Mouse (Mus musculus) midbrain, embryonic 12.5 days (tissue): ENCODE measurements at regions not wholly inside any gene's neighbourhood (a gene's known extent, or its start where the extent isn't known, plus 50 kb on each side); places are given as distances from the start of the nearest gene placed in this dataset.
A peak's percentile ranks its signal among the peaks of the same experiment; 100 is the strongest.

Source experiments
- ATAC-seq: fragments of 200-750 bp; cut with Nextera tagmentation; 2 replicates; pipeline ENCODE4 v1.8.0; 2017; ENCODE audit warnings: low read depth, moderate TSS enrichment, moderate library complexity; ENCODE audit not compliant: low FRiP score
- H3K27ac ChIP-seq: fragments of 300-500 bp; sonication (generic); replicated peaks from 2 replicates; pipeline ENCODE4 v1.5.1; 2016; ENCODE audit warnings: mild to moderate bottlenecking
- H3K27me3 ChIP-seq: fragments of 300-500 bp; sonication (generic); 2 replicates; pipeline ENCODE4 v1.6.1; 2016; ENCODE audit warnings: mild to moderate bottlenecking
- H3K36me3 ChIP-seq: fragments of 300-500 bp; sonication (generic); 2 replicates; pipeline ENCODE4 v1.6.1; 2016
- H3K4me1 ChIP-seq: fragments of 300-500 bp; sonication (generic); 2 replicates; pipeline ENCODE4 v1.6.1; 2016
- H3K4me2 ChIP-seq: fragments of 300-500 bp; sonication (generic); replicated peaks from 2 replicates; pipeline ENCODE4 v1.6.1; 2016; ENCODE audit warnings: mild to moderate bottlenecking, moderate library complexity
- H3K4me3 ChIP-seq: fragments of 300-500 bp; sonication (generic); 2 replicates; pipeline ENCODE4 v1.5.1; 2016; ENCODE audit warnings: mild to moderate bottlenecking
- H3K9ac ChIP-seq: fragments of 300-500 bp; sonication (generic); replicated peaks from 2 replicates; pipeline ENCODE4 v1.6.1; 2016; ENCODE audit warnings: mild to moderate bottlenecking, moderate library complexity
- H3K9me3 ChIP-seq: fragments of 300-500 bp; sonication (generic); 2 replicates; pipeline ENCODE4 v1.6.1; 2016; ENCODE audit warnings: mild to moderate bottlenecking
- WGBS: fragments of 180-500 bp; shearing (Covaris S2); methylation state at CpG from one replicate; pipeline ENCODE4 v1.1.7; 2016; 5-methylcytosine and 5-hydroxymethylcytosine counted together

DNA sequence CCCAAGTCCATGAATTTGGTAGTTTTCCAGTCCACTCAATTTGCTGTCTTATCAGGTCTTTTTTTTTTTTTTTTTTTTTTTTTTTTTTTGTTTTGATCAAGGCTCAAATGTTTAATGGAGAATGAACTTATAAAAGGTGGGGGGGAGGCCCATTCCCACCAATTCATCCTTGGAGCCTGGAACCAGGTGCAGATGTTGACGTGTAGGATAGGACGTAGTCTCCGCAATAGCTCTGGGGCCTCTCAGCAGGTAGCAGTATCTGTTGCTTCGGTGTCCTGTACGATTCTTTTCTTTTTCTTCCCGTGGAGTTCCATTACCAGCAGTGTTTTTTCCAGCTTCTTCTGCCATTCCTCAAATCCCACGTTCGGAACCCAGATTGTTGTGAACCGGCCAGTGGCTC, 1296.3 kb upstream of the Ppp6c start:
- no peaks in the 10 kb centered on the region for H3K4me1 ChIP-seq
- no peak overlapping the region for H3K9ac ChIP-seq
- no peak for ATAC-seq
- no peaks in the 10 kb centered on the region for H3K27me3 ChIP-seq
- H3K9me3 ChIP-seq, result no peaks in the 10 kb centered on the region
- H3K27ac ChIP-seq, result no peak overlapping the region
- no peak overlapping the region for H3K4me2 ChIP-seq
- H3K4me3 ChIP-seq, result no peak overlapping the region
- 89% methylated on average over 9 of the region's 9 CpGs for WGBS
- no peaks in the 10 kb centered on the region for H3K36me3 ChIP-seq

GRCm38 (mm10) chr2:40510594-40511304, 1284.5 kb upstream of the Ppp6c start:
- Histone ChIP-seq H3K4me2 (no peak overlapping the region), H3K9ac (no peak overlapping the region), H3K9me3 (no peaks in the 10 kb centered on the region), H3K4me3 (no peak overlapping the region), H3K4me1 (no peaks in the 10 kb centered on the region), H3K36me3 (no peaks in the 10 kb centered on the region), H3K27me3 (no peaks in the 10 kb centered on the region), H3K27ac (no peak overlapping the region)
- no peak for ATAC-seq
- 51% methylated on average over 3 of the region's 3 CpGs for WGBS

DNA sequence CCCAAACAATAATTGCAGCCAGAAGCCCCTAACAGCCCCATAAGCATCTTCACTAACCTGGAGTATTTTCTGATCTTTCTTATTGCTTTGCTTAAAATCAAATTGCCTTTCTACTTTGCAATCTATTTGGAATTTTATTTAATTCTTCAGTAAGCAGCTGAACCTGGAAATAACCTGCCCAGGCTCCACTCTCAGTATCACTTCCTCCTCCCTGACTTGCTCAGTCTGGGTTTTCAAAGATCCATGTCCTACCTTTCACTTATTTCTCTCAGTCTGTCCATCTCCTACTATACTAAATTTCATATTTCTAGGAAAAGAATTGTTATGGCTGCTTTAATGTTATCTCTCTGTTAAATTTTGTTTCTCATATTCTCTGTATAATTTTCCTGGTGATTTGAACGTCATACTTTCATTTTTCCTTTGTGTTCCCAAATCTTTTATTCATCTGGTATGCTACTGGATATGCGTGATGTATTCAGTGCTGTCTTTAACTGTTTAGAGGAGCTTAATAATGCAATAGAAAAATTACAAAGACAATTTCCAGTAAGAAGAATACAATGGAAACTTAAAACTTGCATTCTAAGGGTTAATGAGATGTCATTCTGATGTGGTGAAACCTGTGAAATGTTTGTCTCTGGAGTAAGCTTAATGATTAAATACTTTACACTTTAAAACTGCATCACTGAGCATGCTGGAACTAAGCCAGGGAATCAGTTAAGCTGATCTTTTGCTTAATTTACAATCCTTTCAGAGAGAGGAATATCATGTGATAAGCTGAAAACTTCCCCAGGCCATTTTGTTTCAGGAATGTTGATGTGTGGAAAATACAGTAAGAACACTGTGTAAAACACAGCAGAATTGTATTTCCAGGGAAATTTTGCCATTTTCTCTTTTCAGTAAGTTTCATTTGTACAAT, 1252.8 kb upstream of the Ppp6c start:
- Histone ChIP-seq H3K27me3 (no peaks in the 10 kb centered on the region), H3K9me3 (no peaks in the 10 kb centered on the region), H3K4me1 (no peaks in the 10 kb centered on the region), H3K9ac (no peak overlapping the region), H3K27ac (no peak overlapping the region), H3K36me3 (no peaks in the 10 kb centered on the region), H3K4me2 (no peak overlapping the region), H3K4me3 (no peak overlapping the region)
- 54% methylated on average over 2 of the region's 2 CpGs for WGBS
- ATAC-seq, result no peak

GRCm38 (mm10) chr2:40477414-40477813, 1251.2 kb upstream of the Ppp6c start:
- Histone ChIP-seq H3K27ac (no peak overlapping the region), H3K4me1 (no peaks in the 10 kb centered on the region), H3K4me2 (no peak overlapping the region), H3K27me3 (no peaks in the 10 kb centered on the region), H3K36me3 (no peaks in the 10 kb centered on the region), H3K9ac (no peak overlapping the region), H3K9me3 (no peaks in the 10 kb centered on the region), H3K4me3 (no peak overlapping the region)
- ATAC-seq, result no peak

GRCm38 (mm10) chr2:40456374-40456773, 1230.1 kb upstream of the Ppp6c start:
- Histone ChIP-seq H3K4me2 (no peak overlapping the region), H3K27ac (no peak overlapping the region), H3K9ac (no peak overlapping the region), H3K27me3 (no peaks in the 10 kb centered on the region), H3K4me3 (no peak overlapping the region), H3K36me3 (no peaks in the 10 kb centered on the region), H3K9me3 (no peaks in the 10 kb centered on the region), H3K4me1 (no peaks in the 10 kb centered on the region)
- ATAC-seq, result no peak

DNA sequence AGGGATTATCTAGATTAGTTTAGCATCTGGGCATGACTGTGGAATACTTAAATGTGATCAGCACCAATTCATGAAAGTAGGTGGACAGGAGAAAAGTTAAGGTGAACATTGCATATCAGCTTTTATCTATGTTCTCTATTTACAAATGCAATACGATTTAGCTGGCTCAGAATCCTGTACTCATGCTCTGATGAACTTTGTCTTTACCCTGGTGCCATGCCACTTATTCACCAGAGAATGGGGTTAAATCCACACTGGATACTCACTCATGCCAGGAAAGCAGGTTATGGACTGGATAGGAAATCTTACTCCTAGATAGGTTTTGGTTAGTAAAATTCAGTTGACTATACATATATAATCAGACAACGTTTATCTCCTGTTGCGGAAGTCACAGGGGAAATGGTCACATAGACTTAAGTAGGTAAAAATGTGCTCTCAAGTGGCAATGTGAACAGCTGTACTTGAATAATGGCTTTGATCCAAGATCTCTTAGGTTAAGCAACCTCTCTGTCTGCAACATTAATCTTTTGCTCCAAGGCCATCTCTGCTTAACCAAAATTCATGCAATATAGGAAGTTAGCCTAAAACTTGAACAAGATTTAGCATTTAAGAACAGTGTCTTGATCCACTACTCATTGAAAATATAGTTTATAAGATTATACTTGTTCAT, 1206.7 kb upstream of the Ppp6c start:
- Histone ChIP-seq H3K4me2 (no peak overlapping the region), H3K36me3 (no peaks in the 10 kb centered on the region), H3K9me3 (no peaks in the 10 kb centered on the region), H3K9ac (no peak overlapping the region), H3K27ac (no peak overlapping the region), H3K27me3 (no peaks in the 10 kb centered on the region), H3K4me3 (no peak overlapping the region), H3K4me1 (no peaks in the 10 kb centered on the region)
- WGBS, result 90% methylated on average over 3 of the region's 3 CpGs
- ATAC-seq, result no peak

DNA sequence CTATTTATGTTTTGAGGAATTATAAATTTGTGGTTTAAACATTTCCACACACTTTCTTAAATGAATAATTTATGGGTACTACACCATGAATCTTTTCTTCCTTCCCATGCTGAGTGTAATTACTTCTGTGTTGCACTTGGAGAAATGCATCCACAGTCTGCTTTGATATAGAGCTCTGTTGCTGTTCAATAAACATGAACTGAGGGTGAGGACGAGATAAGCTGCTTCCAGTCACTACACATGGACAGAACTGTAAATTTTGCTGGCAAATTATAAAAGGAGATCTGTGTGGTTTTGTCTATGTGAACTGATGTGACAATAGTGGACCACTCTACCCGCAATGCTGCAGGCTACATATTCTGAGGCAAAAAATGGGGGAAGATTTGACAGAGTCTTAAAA, 1205.1 kb upstream of the Ppp6c start:
- Histone ChIP-seq H3K4me2 (no peak overlapping the region), H3K4me3 (no peak overlapping the region), H3K4me1 (no peaks in the 10 kb centered on the region), H3K27me3 (no peaks in the 10 kb centered on the region), H3K9me3 (no peaks in the 10 kb centered on the region), H3K36me3 (no peaks in the 10 kb centered on the region), H3K27ac (no peak overlapping the region), H3K9ac (no peak overlapping the region)
- 63% methylated on average over 2 of the region's 2 CpGs for WGBS
- ATAC-seq, result peak; percentile 41; the same call in 1 of the 2 replicates

GRCm38 (mm10) chr2:40402418-40402817, 1176.2 kb upstream of the Ppp6c start:
- Histone ChIP-seq H3K27me3 (no peaks in the 10 kb centered on the region), H3K27ac (no peak overlapping the region), H3K4me3 (no peak overlapping the region), H3K36me3 (no peaks in the 10 kb centered on the region), H3K9ac (no peak overlapping the region), H3K4me2 (no peak overlapping the region), H3K4me1 (no peaks in the 10 kb centered on the region), H3K9me3 (no peaks in the 10 kb centered on the region)
- 95% methylated on average over 2 of the region's 2 CpGs for WGBS
- ATAC-seq, result no peak
